Mouse (Mus musculus) heart, adult 2 months (tissue): ENCODE data around the gene Rbfox2.

ENCODE experiments used
- CTCF ChIP-seq: fragments of 200-600 bp; IDR thresholded peaks from 2 replicates; pipeline ENCODE4 v1.8.1; 2022; ENCODE audit warnings: antibody characterized with exemption, mild to moderate bottlenecking, moderate library complexity
- EP300 ChIP-seq: fragments of 200-500 bp; IDR thresholded peaks from 2 replicates; pipeline ENCODE4 v1.6.1; 2011; ENCODE audit warnings: low read depth, low read length, control low read depth; ENCODE audit not compliant: insufficient read depth
- POLR2A ChIP-seq: fragments of 200-500 bp; IDR thresholded peaks from 2 replicates; pipeline ENCODE4 v1.6.1; 2011; ENCODE audit warnings: mild to moderate bottlenecking, low read depth, low read length, control low read depth; ENCODE audit not compliant: insufficient read depth

GRCm38 (mm10) chr15:77150000-77150399 is 156.8 kb downstream of the Rbfox2 start:
- TF ChIP-seq POLR2A (no peak), EP300 (no peak), CTCF (no peak)
